Mouse (Mus musculus): ENCODE measurements at regions not wholly inside any gene's neighbourhood (a gene's known extent, or its start where the extent isn't known, plus 50 kb on each side); places are given as distances from the start of the nearest gene placed in this dataset.

GRCm38 (mm10) chr11:63388247-63388646, 259.5 kb downstream of the Pmp22 start:
- no peak overlapping the region for H3K4me3 ChIP-seq
- no peaks in the 10 kb centered on the region for H3K4me1 ChIP-seq (ENCODE audit: control insufficient read depth, insufficient read depth, low read length)
- H3K27ac ChIP-seq, result no peak overlapping the region
- no peaks in the 10 kb centered on the region for H3K36me3 ChIP-seq (ENCODE audit: control insufficient read depth, insufficient read depth, low read length)
- H3K27me3 ChIP-seq (ENCODE audit: control insufficient read depth, insufficient read depth, low read length), result no peaks in the 10 kb centered on the region
- H3K9ac ChIP-seq (ENCODE audit: low read depth, low read length), result no peak overlapping the region
- DNase-seq, result no peak
- TF ChIP-seq CTCF (IDR thresholded peaks at IDR 0.05) (no peak), EP300 (IDR thresholded peaks at IDR 0.05; ENCODE audit: insufficient read depth, low read depth, low read length) (no peak), POLR2A (IDR thresholded peaks at IDR 0.05; ENCODE audit: insufficient read depth, low read depth, low read length) (no peak)
- H3K79me2 ChIP-seq (replicated peaks; ENCODE audit: control insufficient read depth, insufficient read depth, low read length), result no peaks in the 10 kb centered on the region
- intact Hi-C loops (cut with DNase I), result no loop called here
- WGBS, result 89% methylated on average over 4 of the region's 4 CpGs

GRCm38 (mm10) chr11:63391478-63391877, 262.7 kb downstream of the Pmp22 start:
- Histone ChIP-seq H3K4me1 (ENCODE audit: control insufficient read depth, insufficient read depth, low read length) (no peaks in the 10 kb centered on the region), H3K27me3 (ENCODE audit: control insufficient read depth, insufficient read depth, low read length) (no peaks in the 10 kb centered on the region), H3K4me3 (no peak overlapping the region), H3K27ac (no peak overlapping the region), H3K9ac (ENCODE audit: low read depth, low read length) (no peak overlapping the region), H3K36me3 (ENCODE audit: control insufficient read depth, insufficient read depth, low read length) (no peaks in the 10 kb centered on the region), H3K79me2 (replicated peaks; ENCODE audit: control insufficient read depth, insufficient read depth, low read length) (no peaks in the 10 kb centered on the region)
- DNase-seq, result no peak
- WGBS, result 48% methylated on average over 3 of the region's 3 CpGs
- intact Hi-C loops (cut with DNase I), result loop anchor here (2.0 kb wide), 1 partner anchor 127 kb away; no protein-coding TSS in a partner anchor
- TF ChIP-seq EP300 (IDR thresholded peaks at IDR 0.05; ENCODE audit: insufficient read depth, low read depth, low read length) (no peak), CTCF (IDR thresholded peaks at IDR 0.05) (peak; percentile 64)

- Histone ChIP-seq H3K36me3 (ENCODE audit: control insufficient read depth, insufficient read depth, low read length) (no peaks in the 10 kb centered on the region), H3K27me3 (ENCODE audit: control insufficient read depth, insufficient read depth, low read length) (no peaks in the 10 kb centered on the region), H3K9ac (ENCODE audit: low read depth, low read length) (no peak overlapping the region), H3K27ac (no peak overlapping the region), H3K79me2 (replicated peaks; ENCODE audit: control insufficient read depth, insufficient read depth, low read length) (no peaks in the 10 kb centered on the region), H3K4me3 (no peak overlapping the region), H3K4me1 (ENCODE audit: control insufficient read depth, insufficient read depth, low read length) (no peaks in the 10 kb centered on the region)
- DNase-seq, result no peak
- intact Hi-C loops (cut with DNase I), result loop anchor here (2.0 kb wide), 1 partner anchor 180 kb away; no protein-coding TSS in a partner anchor
- 74% methylated on average over 3 of the region's 3 CpGs for WGBS
- TF ChIP-seq POLR2A (IDR thresholded peaks at IDR 0.05; ENCODE audit: insufficient read depth, low read depth, low read length) (no peak), CTCF (IDR thresholded peaks at IDR 0.05) (peak; percentile 61), EP300 (IDR thresholded peaks at IDR 0.05; ENCODE audit: insufficient read depth, low read depth, low read length) (no peak)
Observed at GRCm38 (mm10) chr11:63392378-63392777, 263.6 kb downstream of the Pmp22 start.

- Histone ChIP-seq H3K27me3 (ENCODE audit: control insufficient read depth, insufficient read depth, low read length) (no peaks in the 10 kb centered on the region), H3K36me3 (ENCODE audit: control insufficient read depth, insufficient read depth, low read length) (no peaks in the 10 kb centered on the region), H3K4me3 (no peak overlapping the region), H3K27ac (no peak overlapping the region), H3K79me2 (replicated peaks; ENCODE audit: control insufficient read depth, insufficient read depth, low read length) (no peaks in the 10 kb centered on the region), H3K9ac (ENCODE audit: low read depth, low read length) (no peak overlapping the region), H3K4me1 (ENCODE audit: control insufficient read depth, insufficient read depth, low read length) (no peaks in the 10 kb centered on the region)
- no peak for TF ChIP-seq EP300 (IDR thresholded peaks at IDR 0.05; ENCODE audit: insufficient read depth, low read depth, low read length)
- no peak for TF ChIP-seq POLR2A (IDR thresholded peaks at IDR 0.05; ENCODE audit: insufficient read depth, low read depth, low read length)
- no peak for TF ChIP-seq CTCF (IDR thresholded peaks at IDR 0.05)
- WGBS, result 68% methylated on average over 3 of the region's 3 CpGs
- no peak for DNase-seq
- intact Hi-C loops (cut with DNase I), result no loop called here
Observed at GRCm38 (mm10) chr11:63394201-63394600, 265.4 kb downstream of the Pmp22 start.

- no peak for DNase-seq
- H3K4me3 ChIP-seq, result no peak overlapping the region
- H3K27ac ChIP-seq, result no peak overlapping the region
- no peaks in the 10 kb centered on the region for H3K27me3 ChIP-seq (ENCODE audit: control insufficient read depth, insufficient read depth, low read length)
- no peaks in the 10 kb centered on the region for H3K79me2 ChIP-seq (replicated peaks; ENCODE audit: control insufficient read depth, insufficient read depth, low read length)
- H3K9ac ChIP-seq (ENCODE audit: low read depth, low read length), result no peak overlapping the region
- no peak for TF ChIP-seq EP300 (IDR thresholded peaks at IDR 0.05; ENCODE audit: insufficient read depth, low read depth, low read length)
- no peak for TF ChIP-seq POLR2A (IDR thresholded peaks at IDR 0.05; ENCODE audit: insufficient read depth, low read depth, low read length)
- no peak for TF ChIP-seq CTCF (IDR thresholded peaks at IDR 0.05)
- no peaks in the 10 kb centered on the region for H3K36me3 ChIP-seq (ENCODE audit: control insufficient read depth, insufficient read depth, low read length)
- H3K4me1 ChIP-seq (ENCODE audit: control insufficient read depth, insufficient read depth, low read length), result no peaks in the 10 kb centered on the region
- intact Hi-C loops (cut with DNase I), result no loop called here
- 81% methylated on average over 8 of the region's 8 CpGs for WGBS
Observed at GRCm38 (mm10) chr11:63396386-63396785, 267.6 kb downstream of the Pmp22 start.

GRCm38 (mm10) chr11:63402741-63403140, 274.0 kb downstream of the Pmp22 start:
- 47% methylated on average over 5 of the region's 5 CpGs for WGBS
- no peak for TF ChIP-seq CTCF (IDR thresholded peaks at IDR 0.05)
- TF ChIP-seq POLR2A (IDR thresholded peaks at IDR 0.05; ENCODE audit: insufficient read depth, low read depth, low read length), result no peak
- TF ChIP-seq EP300 (IDR thresholded peaks at IDR 0.05; ENCODE audit: insufficient read depth, low read depth, low read length), result no peak
- intact Hi-C loops (cut with DNase I), result loop anchor here (2.0 to 10.0 kb wide), 2 partner anchors 1038 to 1322 kb away; no protein-coding TSS in a partner anchor

More at GRCm38 (mm10) chr11:63402741-63403140, 274.0 kb downstream of the Pmp22 start:
- Histone ChIP-seq H3K27ac (no peak overlapping the region), H3K9ac (ENCODE audit: low read depth, low read length) (no peak overlapping the region), H3K4me1 (ENCODE audit: control insufficient read depth, insufficient read depth, low read length) (no peaks in the 10 kb centered on the region; the same call in 1 of the 2 replicates), H3K36me3 (ENCODE audit: control insufficient read depth, insufficient read depth, low read length) (no peaks in the 10 kb centered on the region), H3K27me3 (ENCODE audit: control insufficient read depth, insufficient read depth, low read length) (no peaks in the 10 kb centered on the region; the same call in 1 of the 2 replicates), H3K79me2 (replicated peaks; ENCODE audit: control insufficient read depth, insufficient read depth, low read length) (no peaks in the 10 kb centered on the region), H3K4me3 (no peak overlapping the region)
- DNase-seq, result no peak

Measured in heart, adult 2 months (tissue).